Mouse (Mus musculus): ENCODE data around the gene Spink4. TPM values are rescaled to one million over a fixed set of nuclear protein-coding genes. Genes with fewer than 3 reads are reported as not detected.

Spink4 gene
- not detected in 2 replicates for polyA plus RNA-seq (2015; fragmentation: Nextera tagmentation; extraction: Ambion mirVana)

DNA sequence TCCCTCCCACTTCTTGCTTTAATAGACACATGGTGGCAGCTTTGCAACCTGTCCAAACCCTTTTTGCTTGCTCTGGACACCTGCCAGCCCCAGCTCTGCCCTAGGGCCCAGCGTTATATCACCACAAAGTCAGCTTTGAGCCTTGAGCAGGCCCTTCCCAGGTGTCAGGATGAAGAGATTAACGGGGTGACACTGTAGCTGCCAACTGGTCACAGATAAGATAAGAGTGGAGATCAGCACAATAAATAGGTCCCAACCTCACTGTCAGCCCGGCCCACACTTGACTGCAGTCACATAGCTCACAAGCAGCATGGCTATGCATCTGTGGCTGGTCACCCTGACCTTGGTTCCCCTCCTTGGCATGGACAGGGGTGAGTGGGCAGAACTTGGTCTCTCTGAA, at the start of gene Spink4:
Gene Spink4, plus strand, starts transcription at position 268 of the 400 bp plus-strand sequence.

GRCm38 (mm10) chr4:40948160-40948708, 28.4 kb downstream of the Spink4 start, which contains the start of the genes Bag1 and Chmp5:
Gene Bag1, minus strand, starts transcription at chr4:40948294.
Gene Chmp5, plus strand, starts transcription at chr4:40948407.

DNA sequence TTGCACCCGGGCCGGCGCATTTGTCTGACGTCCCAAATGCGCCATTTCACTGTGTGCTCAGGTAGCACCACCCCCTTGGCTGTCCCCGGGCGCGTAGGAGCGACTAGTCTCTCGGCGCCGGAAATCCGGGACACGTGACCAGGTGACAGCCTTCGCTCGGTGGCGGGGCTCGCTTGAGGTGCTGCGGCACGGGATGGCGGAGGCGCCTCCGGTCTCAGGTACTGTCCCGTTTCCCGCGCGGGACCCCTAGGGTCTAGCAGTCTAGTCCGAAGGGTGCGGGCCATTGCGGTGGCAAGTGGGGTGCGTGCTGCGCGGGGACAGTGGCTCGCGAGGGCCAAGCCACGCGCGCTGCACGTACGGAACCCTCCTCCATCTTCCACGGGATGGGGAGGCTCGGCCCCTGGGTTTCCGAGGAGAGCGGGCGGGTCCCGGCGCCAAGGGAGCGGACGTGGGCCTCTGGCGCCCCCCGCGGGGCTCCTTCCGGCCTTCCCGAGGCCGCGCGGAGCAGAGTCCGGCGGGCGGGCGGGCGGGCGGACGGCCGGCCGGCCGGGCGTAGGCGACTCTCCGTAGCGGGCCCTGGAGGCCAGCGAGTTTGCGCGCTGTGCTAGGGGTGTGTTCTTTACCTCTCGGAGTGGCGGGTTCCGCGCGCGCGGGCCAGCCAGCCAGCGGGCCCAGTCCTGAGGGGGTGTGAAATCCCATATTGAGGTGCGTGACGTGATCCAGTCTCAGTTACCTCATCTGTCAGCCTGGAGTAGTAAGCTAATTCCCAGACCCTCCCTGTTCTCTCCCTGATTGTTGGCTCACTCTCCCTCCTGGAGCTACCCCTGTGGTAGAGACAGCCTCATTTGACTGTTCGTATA, 51.2 kb downstream of the Spink4 start, which contains the start of gene Nfx1:
Gene Nfx1, plus strand, starts transcription at position 65 of the 860 bp plus-strand sequence.

Other genes with a start within 250 kb of the Spink4 start
- 22.9 and 23.0 TPM in 2 replicates for gene Aptx, start 216.9 kb upstream of the Spink4 start, polyA plus RNA-seq (2015; fragmentation: Nextera tagmentation; extraction: Ambion mirVana)
- 214 and 256 TPM in 2 replicates for gene Dnaja1, start 197.9 kb upstream of the Spink4 start, polyA plus RNA-seq (2015; fragmentation: Nextera tagmentation; extraction: Ambion mirVana)
- gene Smu1, start 162.1 kb upstream of the Spink4 start, polyA plus RNA-seq (2015; fragmentation: Nextera tagmentation; extraction: Ambion mirVana) = 91.2 and 91.9 TPM in 2 replicates
- gene B4galt1, start 66.0 kb upstream of the Spink4 start, polyA plus RNA-seq (2015; fragmentation: Nextera tagmentation; extraction: Ambion mirVana) = 48.2 and 54.0 TPM in 2 replicates
- gene Bag1, start 28.2 kb downstream of the Spink4 start, polyA plus RNA-seq (2015; fragmentation: Nextera tagmentation; extraction: Ambion mirVana) = 203 and 224 TPM in 2 replicates
- 105 and 114 TPM in 2 replicates for gene Chmp5, start 28.4 kb downstream of the Spink4 start, polyA plus RNA-seq (2015; fragmentation: Nextera tagmentation; extraction: Ambion mirVana)
- 31.7 and 34.0 TPM in 2 replicates for gene Nfx1, start 50.9 kb downstream of the Spink4 start, polyA plus RNA-seq (2015; fragmentation: Nextera tagmentation; extraction: Ambion mirVana)
- 1.9 and 2.2 TPM in 2 replicates for gene Aqp7, start 128.1 kb downstream of the Spink4 start, polyA plus RNA-seq (2015; fragmentation: Nextera tagmentation; extraction: Ambion mirVana)
- gene Aqp3, start 178.1 kb downstream of the Spink4 start, polyA plus RNA-seq (2015; fragmentation: Nextera tagmentation; extraction: Ambion mirVana) = 106 and 129 TPM in 2 replicates
- 13.0 and 13.2 TPM in 2 replicates for gene Nol6, start 204.4 kb downstream of the Spink4 start, polyA plus RNA-seq (2015; fragmentation: Nextera tagmentation; extraction: Ambion mirVana)
- gene Ube2r2, start 215.7 kb downstream of the Spink4 start, polyA plus RNA-seq (2015; fragmentation: Nextera tagmentation; extraction: Ambion mirVana) = 69.6 and 75.9 TPM in 2 replicates